Mouse (Mus musculus): ENCODE results near the gene Olfr1357. TPM values are rescaled to one million over a fixed set of nuclear protein-coding genes. Genes with fewer than 3 reads are reported as not detected.

Olfr1357 gene
- polyA plus RNA-seq, 1 experiment from 2014 or later: not detected

- Histone ChIP-seq H3K4me3 (ENCODE audit: low read depth, low read length) (no peak overlapping the region), H3K4me2 (no peak overlapping the region), H3K27ac (ENCODE audit: low read depth, low read length) (no peak overlapping the region), H3K4me1 (replicated peaks; ENCODE audit: control insufficient read depth, insufficient read depth, low read length) (no peaks in the 10 kb centered on the region), H3K36me3 (ENCODE audit: control insufficient read depth, insufficient read depth, low read length) (no peaks in the 10 kb centered on the region), H3K9me3 (ENCODE audit: control insufficient read depth, low read length) (no peaks in the 10 kb centered on the region), H3K27me3 (replicated peaks; ENCODE audit: control insufficient read depth, insufficient read depth, low read length) (no peaks in the 10 kb centered on the region), H3K9ac (ENCODE audit: low read depth, low read length) (no peak overlapping the region)
- ATAC-seq (replicated peaks; ENCODE audit: low FRiP score) (no peak), DNase-seq (ENCODE audit: low spot score) (no peak)
- WGBS: 87% methylated on average over 1 of the region's 1 CpGs
Observed at GRCm38 (mm10) chr10:78565070-78565469, 52.8 kb downstream of the Olfr1357 start.

Other genes starting within 250 kb of the Olfr1357 start
- 277 and 293 TPM in 2 replicates for gene Rrp1, start 205.0 kb downstream of the Olfr1357 start, polyA plus RNA-seq (2014; fragmentation: Nextera tagmentation; extraction: Ambion mirVana)
- 134 and 148 TPM in 2 replicates for gene Cstb, start 192.4 kb downstream of the Olfr1357 start, polyA plus RNA-seq (2014; fragmentation: Nextera tagmentation; extraction: Ambion mirVana)
- gene Pdxk, start 153.1 kb downstream of the Olfr1357 start, polyA plus RNA-seq (2014; fragmentation: Nextera tagmentation; extraction: Ambion mirVana): 10.6 and 11.3 TPM in 2 replicates
- gene Olfr1358, start 100.6 kb downstream of the Olfr1357 start, polyA plus RNA-seq (2014; fragmentation: Nextera tagmentation; extraction: Ambion mirVana): not detected in 2 replicates
- gene Ilvbl, start 43.7 kb downstream of the Olfr1357 start, polyA plus RNA-seq (2014; fragmentation: Nextera tagmentation; extraction: Ambion mirVana): 22.1 and 24.0 TPM in 2 replicates
- 6.6 and 8.2 TPM in 2 replicates for gene Syde1, start 26.1 kb downstream of the Olfr1357 start, polyA plus RNA-seq (2014; fragmentation: Nextera tagmentation; extraction: Ambion mirVana)
- gene Casp14, start 100.2 kb upstream of the Olfr1357 start, polyA plus RNA-seq (2014; fragmentation: Nextera tagmentation; extraction: Ambion mirVana): not detected in 2 replicates
- not detected in 2 replicates for gene Ccdc105, start 135.0 kb upstream of the Olfr1357 start, polyA plus RNA-seq (2014; fragmentation: Nextera tagmentation; extraction: Ambion mirVana)
- gene Slc1a6, start 162.4 kb upstream of the Olfr1357 start, polyA plus RNA-seq (2014; fragmentation: Nextera tagmentation; extraction: Ambion mirVana): 0.45 and 0.73 TPM in 2 replicates
- gene Olfr1356, start 234.1 kb upstream of the Olfr1357 start, polyA plus RNA-seq (2014; fragmentation: Nextera tagmentation; extraction: Ambion mirVana): not detected in 2 replicates

Data from liver, embryonic 11.5 days (tissue).